Comparison of ENCODE assay signal across 19 mouse cellular contexts in genomic region chr4:129221097-129222010, GRCm38 (mm10). TPM values are rescaled to one million over a fixed set of nuclear protein-coding genes. Genes with fewer than 3 reads are reported as not detected.
A peak's percentile ranks its signal among the peaks of the same experiment; 100 is the strongest.
DNase-seq lines count a peak whose midpoint lies in the region; ATAC-seq and TF ChIP-seq lines count a peak whose summit lies in the region.
"Had no signal": no experiment of that assay in that cellular context is flagged by ENCODE, and none has a peak within 500 bp of the region (broad histone marks: within the 10 kb centered on the region; RNA-seq: fewer than 3 reads in every experiment).

No protein-coding gene starts in this region.

- in situ Hi-C loops in ES-E14 (cut with MboI; ENCODE audit: low sequenced_read_pairs in 2 of 2, unreplicated experiment in 2 of 2): loop anchor here in 1 of 2 experiments (5.0 kb wide), 1 partner anchor 56 kb away; no protein-coding TSS in a partner anchor

- no peak for ATAC-seq in limb, embryonic 12.5 days (ENCODE audit: insufficient number of reproducible peaks, insufficient read depth, low FRiP score, low TSS enrichment, low read depth)

- H3K36me3 ChIP-seq in limb, embryonic 12.5 days: peaks cover 91% of the 10 kb centered on the region
- peaks cover 74% of the 10 kb centered on the region for H3K36me3 ChIP-seq in limb, embryonic 10.5 days
- H3K36me3 ChIP-seq in ES-E14 (ENCODE audit: control insufficient read depth, insufficient read depth, low read length, poor library complexity, severe bottlenecking) (peaks cover 79% of the 10 kb centered on the region), myocyte (ENCODE audit: control insufficient read depth, insufficient read depth) (peaks cover 42% of the 10 kb centered on the region)

- no peak for TF ChIP-seq POLR2A in myocyte (IDR thresholded peaks at IDR 0.05; ENCODE audit: insufficient read length, low read depth)

- no peak overlapping the region for H3ac ChIP-seq in myocyte (ENCODE audit: control insufficient read depth, insufficient read length)

- peaks cover 32% of the 10 kb centered on the region for H3K27me3 ChIP-seq in limb, embryonic 12.5 days
- peaks cover 52% of the 10 kb centered on the region for H3K27me3 ChIP-seq in limb, embryonic 10.5 days (ENCODE audit: low read depth, poor library complexity, severe bottlenecking)
- H3K27me3 ChIP-seq in myocyte (ENCODE audit: control insufficient read depth, insufficient read depth, insufficient read length): no peaks in the 10 kb centered on the region

- peaks cover 4% of the 10 kb centered on the region for H3K79me2 ChIP-seq in myocyte (ENCODE audit: control insufficient read depth, insufficient read depth)

- H3K4me2 ChIP-seq in limb, embryonic 12.5 days: no peak overlapping the region
- H3K4me2 ChIP-seq in myocyte (ENCODE audit: low read depth): no peak overlapping the region
- H3K4me2 ChIP-seq: embryonic facial prominence, embryonic 12.5 days; heart, embryonic 13.5 days; kidney, embryonic 15.5 days; liver, embryonic 15.5 days; lung, embryonic 15.5 days had no signal

- no peak overlapping the region for H3K4me3 ChIP-seq in limb, embryonic 12.5 days (replicated peaks)
- no peak overlapping the region for H3K4me3 ChIP-seq in limb, embryonic 10.5 days
- H3K4me3 ChIP-seq in ES-E14 (ENCODE audit: insufficient read depth in 1 of 2, low read depth in 1 of 2, low read length in 2 of 2, poor library complexity in 1 of 2, severe bottlenecking in 1 of 2) (peak overlapping the region; percentile 52 to 60), myocyte (no peak overlapping the region)
- H3K4me3 ChIP-seq: embryonic facial prominence, embryonic 12.5 days; heart, embryonic 13.5 days; kidney, embryonic 15.5 days; liver, embryonic 15.5 days; lung, embryonic 15.5 days had no signal

- 76% methylated on average over 23 of the region's 23 CpGs for WGBS in limb, embryonic 12.5 days
- 73% methylated on average over 23 of the region's 23 CpGs for WGBS in limb, embryonic 10.5 days

- peak; percentile 45 for DNase-seq in cerebellum, adult 9-11 months
- DNase-seq in cerebellum, postnatal 36 days: no peak
- DNase-seq in limb, embryonic 10.5 days (ENCODE audit: low spot score): no peak
- DNase-seq in ES-E14 (ENCODE audit: low read depth, low spot score) (no peak), MN1 (ENCODE audit: low spot score) (no peak)
- DNase-seq: kidney, adult 11 months; kidney, postnatal 36 days; layer of hippocampus, postnatal 36 days; liver; lung, postnatal 4 days; right cerebral cortex, postnatal 25 days; spleen, adult 18-20 months had no signal

- H3K9me3 ChIP-seq in limb, embryonic 12.5 days: no peaks in the 10 kb centered on the region
- H3K9me3 ChIP-seq in limb, embryonic 10.5 days (replicated peaks): no peaks in the 10 kb centered on the region
- no peaks in the 10 kb centered on the region for H3K9me3 ChIP-seq in ES-E14 (ENCODE audit: control insufficient read depth, insufficient read depth, low read depth, low read length)
- H3K9me3 ChIP-seq: embryonic facial prominence, embryonic 12.5 days; heart, embryonic 13.5 days; kidney, embryonic 15.5 days; liver, embryonic 15.5 days; lung, embryonic 15.5 days had no signal

- peaks cover 50% of the 10 kb centered on the region for H3K4me1 ChIP-seq in limb, embryonic 12.5 days (replicated peaks)
- peaks cover 56% of the 10 kb centered on the region for H3K4me1 ChIP-seq in limb, embryonic 10.5 days
- peaks cover 15 to 56% of the 10 kb centered on the region in 2 experiments for H3K4me1 ChIP-seq in ES-E14 (ENCODE audit: control insufficient read depth in 2 of 2, insufficient read depth in 2 of 2, low read length in 2 of 2, poor library complexity in 1 of 2)

- 0 out of 2 replicates have a peak overlapping the region, but pooled peaks have one; percentile 12 for H3K9ac ChIP-seq in limb, embryonic 12.5 days (replicated peaks)
- H3K9ac ChIP-seq in ES-E14 (ENCODE audit: insufficient read depth, low read depth, low read length, poor library complexity, severe bottlenecking): peak overlapping the region; percentile 52; the same call in 1 of the 2 replicates
- H3K9ac ChIP-seq: embryonic facial prominence, embryonic 12.5 days; heart, embryonic 13.5 days; kidney, embryonic 15.5 days; liver, embryonic 15.5 days; lung, embryonic 15.5 days had no signal

- no peak overlapping the region for H3K27ac ChIP-seq in limb, embryonic 12.5 days
- H3K27ac ChIP-seq in limb, embryonic 10.5 days: no peak overlapping the region
- no peak overlapping the region for H3K27ac ChIP-seq in ES-E14 (ENCODE audit: insufficient read depth, low read depth, low read length, poor library complexity, severe bottlenecking)
- H3K27ac ChIP-seq: embryonic facial prominence, embryonic 12.5 days; heart, embryonic 13.5 days; kidney, embryonic 15.5 days; liver, embryonic 15.5 days; lung, embryonic 15.5 days had no signal

TF ChIP-seq in ES-E14, 5 proteins besides CTCF, POLR2A, EP300 and RAD21:
- TF ChIP-seq CHD2 (IDR thresholded peaks at IDR 0.05; ENCODE audit: low read depth, low read length) (no peak), ZC3H11A (IDR thresholded peaks at IDR 0.05; ENCODE audit: borderline replicate concordance, low read depth, low read length) (no peak), MAFK (IDR thresholded peaks at IDR 0.05; ENCODE audit: insufficient read depth, low read depth, low read length) (no peak), HCFC1 (IDR thresholded peaks at IDR 0.05; ENCODE audit: borderline replicate concordance, insufficient read depth, low read length) (no peak), ZNF384 (IDR thresholded peaks at IDR 0.05; ENCODE audit: low read depth, low read length) (no peak)

TF ChIP-seq in myocyte, 11 proteins besides CTCF, POLR2A, EP300 and RAD21:
- TF ChIP-seq POLR2AphosphoS2 (IDR thresholded peaks at IDR 0.05; ENCODE audit: insufficient read length, low read depth): peak; percentile 75
- no peak for TF ChIP-seq CEBPB (IDR thresholded peaks at IDR 0.05; ENCODE audit: insufficient read depth, poor library complexity, severe bottlenecking)
- TF ChIP-seq REST (IDR thresholded peaks at IDR 0.05; ENCODE audit: insufficient read depth, insufficient read length): no peak
- TF ChIP-seq TCF12 (IDR thresholded peaks at IDR 0.05; ENCODE audit: insufficient read depth, poor library complexity, severe bottlenecking): no peak

RNA-seq across cellular contexts. Expression of gene Yars, which starts 31.8 kb away (rescaled TPM):
- 78.7 and 80.2 TPM in 2 replicates for polyA plus RNA-seq in limb, embryonic 12.5 days (2016; fragmentation: Nextera tagmentation; extraction: Ambion mirVana)
- 98.9 and 103 TPM in 2 replicates for polyA plus RNA-seq in limb, embryonic 10.5 days (2016; fragmentation: Nextera tagmentation; extraction: Ambion mirVana)
- total RNA-seq in ES-E14 (2012; rRNA removed): 125 and 136 TPM in 2 replicates
- 183 TPM for polyA plus RNA-seq in myocyte (2012; fragmentation: generic; extraction: Trizol)

RNA-seq across cellular contexts. Expression of gene S100pbp, which starts 31.8 kb away (rescaled TPM):
- polyA plus RNA-seq in limb, embryonic 12.5 days (2016; fragmentation: Nextera tagmentation; extraction: Ambion mirVana): 31.2 and 32.7 TPM in 2 replicates
- 29.7 and 34.5 TPM in 2 replicates for polyA plus RNA-seq in limb, embryonic 10.5 days (2016; fragmentation: Nextera tagmentation; extraction: Ambion mirVana)
- 25.5 and 25.7 TPM in 2 replicates for total RNA-seq in ES-E14 (2012; rRNA removed)
- 7.8 TPM for polyA plus RNA-seq in myocyte (2012; fragmentation: generic; extraction: Trizol)

RNA-seq across cellular contexts. Expression of gene C77080, which starts 39.9 kb away (rescaled TPM):
- 4.6 and 5.1 TPM in 2 replicates for polyA plus RNA-seq in limb, embryonic 12.5 days (2016; fragmentation: Nextera tagmentation; extraction: Ambion mirVana)
- 4.0 and 4.1 TPM in 2 replicates for polyA plus RNA-seq in limb, embryonic 10.5 days (2016; fragmentation: Nextera tagmentation; extraction: Ambion mirVana)
- total RNA-seq in ES-E14 (2012; rRNA removed): 14.4 and 22.5 TPM in 2 replicates
- polyA plus RNA-seq in myocyte (2012; fragmentation: generic; extraction: Trizol): 25.4 TPM

Comparison
In these comparisons a context has a peak if more than half of its experiments do, and no peak if none do; other contexts are left out.
1. H3K4me3 ChIP-seq: peak in ES-E14 (2 of 2); none in limb, embryonic 12.5 days (single experiment), limb, embryonic 10.5 days (single experiment) and myocyte (single experiment).